In genomic region chr9:97490591-97491176, GRCm38 (mm10) we compare ENCODE assay signal across 10 mouse cellular contexts.
DNase-seq lines count a peak whose midpoint lies in the region; ATAC-seq and TF ChIP-seq lines count a peak whose summit lies in the region.
"Had no signal": no experiment of that assay in that cellular context is flagged by ENCODE, and none has a peak within 500 bp of the region (broad histone marks: within the 10 kb centered on the region; RNA-seq: fewer than 3 reads in every experiment).

No protein-coding gene starts in this region.

- no peak overlapping the region for H3K4me3 ChIP-seq in midbrain, embryonic 11.5 days (ENCODE audit: low read depth, low read length)
- H3K4me3 ChIP-seq in midbrain, embryonic 10.5 days, result no peak overlapping the region
- no peak overlapping the region for H3K4me3 ChIP-seq in lung, postnatal 0 days (ENCODE audit: low read depth, low read length)
- H3K4me3 ChIP-seq in intestine, embryonic 15.5 days (replicated peaks), result no peak overlapping the region
- H3K4me3 ChIP-seq: left cerebral cortex, adult 2 months had no signal

- no peak for TF ChIP-seq CTCF in brain, embryonic 14.5 days (IDR thresholded peaks at IDR 0.05; ENCODE audit: borderline replicate concordance, extremely low read depth, insufficient read depth, insufficient read length)
- TF ChIP-seq CTCF in lung, postnatal 0 days (IDR thresholded peaks at IDR 0.05), result no peak

- DNase-seq in gastrocnemius, adult 18-20 months (ENCODE audit: low spot score), result peak; percentile 35
- DNase-seq in gastrocnemius, postnatal 4 days (ENCODE audit: low spot score in 2 of 2), result no peak
- peak; percentile 54 for DNase-seq in midbrain, embryonic 11.5 days (ENCODE audit: low spot score, missing footprints)
- DNase-seq in midbrain, embryonic 10.5 days (ENCODE audit: low spot score), result no peak
- DNase-seq in brain, embryonic 14.5 days (ENCODE audit: low read depth), result peak; percentile 51
- DNase-seq in lung, postnatal 0 days (ENCODE audit: low spot score), result peak; percentile 90
- DNase-seq in thymus, postnatal 10 days (ENCODE audit: low spot score in 2 of 2), result no peak

- no peaks in the 10 kb centered on the region for H3K9me3 ChIP-seq in midbrain, embryonic 11.5 days (ENCODE audit: control insufficient read depth, low read length)
- no peaks in the 10 kb centered on the region for H3K9me3 ChIP-seq in midbrain, embryonic 10.5 days (replicated peaks)
- no peaks in the 10 kb centered on the region for H3K9me3 ChIP-seq in lung, postnatal 0 days (ENCODE audit: low read length)
- no peaks in the 10 kb centered on the region for H3K9me3 ChIP-seq in intestine, embryonic 15.5 days

- no peak overlapping the region for H3K4me2 ChIP-seq in midbrain, embryonic 11.5 days
- H3K4me2 ChIP-seq in lung, postnatal 0 days (replicated peaks; ENCODE audit: low read depth, low read length), result no peak overlapping the region
- no peak overlapping the region for H3K4me2 ChIP-seq in intestine, embryonic 15.5 days (replicated peaks)

- TF ChIP-seq EP300 in lung, postnatal 0 days (IDR thresholded peaks at IDR 0.05), result peak; percentile 46; the same call in 1 of the 2 replicates

- no peak overlapping the region for H3K9ac ChIP-seq in midbrain, embryonic 11.5 days (ENCODE audit: low read length)
- no peak overlapping the region for H3K9ac ChIP-seq in lung, postnatal 0 days (replicated peaks; ENCODE audit: low read depth)
- no peak overlapping the region for H3K9ac ChIP-seq in intestine, embryonic 15.5 days

- H3K4me1 ChIP-seq in midbrain, embryonic 11.5 days (ENCODE audit: control insufficient read depth, insufficient read depth, low read length), result no peaks in the 10 kb centered on the region
- H3K4me1 ChIP-seq in midbrain, embryonic 10.5 days, result no peaks in the 10 kb centered on the region
- no peaks in the 10 kb centered on the region for H3K4me1 ChIP-seq in lung, postnatal 0 days (ENCODE audit: insufficient read depth, low read depth, low read length)
- H3K4me1 ChIP-seq in intestine, embryonic 15.5 days (replicated peaks), result no peaks in the 10 kb centered on the region

- no peaks in the 10 kb centered on the region for H3K27me3 ChIP-seq in midbrain, embryonic 11.5 days (ENCODE audit: control insufficient read depth, insufficient read depth, low read length)
- no peaks in the 10 kb centered on the region for H3K27me3 ChIP-seq in midbrain, embryonic 10.5 days (ENCODE audit: low read depth, poor library complexity, severe bottlenecking)
- no peaks in the 10 kb centered on the region for H3K27me3 ChIP-seq in lung, postnatal 0 days (replicated peaks; ENCODE audit: insufficient read depth, low read length)
- H3K27me3 ChIP-seq in intestine, embryonic 15.5 days (replicated peaks), result no peaks in the 10 kb centered on the region

- H3K36me3 ChIP-seq in midbrain, embryonic 11.5 days (ENCODE audit: control insufficient read depth, insufficient read depth, low read length), result no peaks in the 10 kb centered on the region
- no peaks in the 10 kb centered on the region for H3K36me3 ChIP-seq in midbrain, embryonic 10.5 days
- no peaks in the 10 kb centered on the region for H3K36me3 ChIP-seq in lung, postnatal 0 days (ENCODE audit: insufficient read depth, low read length)
- no peaks in the 10 kb centered on the region for H3K36me3 ChIP-seq in intestine, embryonic 15.5 days

- no peak overlapping the region for H3K27ac ChIP-seq in midbrain, embryonic 11.5 days (ENCODE audit: low read depth, low read length)
- H3K27ac ChIP-seq in midbrain, embryonic 10.5 days (replicated peaks), result no peak overlapping the region
- H3K27ac ChIP-seq in lung, postnatal 0 days (ENCODE audit: low read length), result no peak overlapping the region
- no peak overlapping the region for H3K27ac ChIP-seq in intestine, embryonic 15.5 days
- H3K27ac ChIP-seq: left cerebral cortex, adult 2 months had no signal

- 91% methylated on average over 2 of the region's 2 CpGs for WGBS in midbrain, embryonic 11.5 days
- 87% methylated on average over 2 of the region's 2 CpGs for WGBS in midbrain, embryonic 10.5 days
- WGBS in lung, postnatal 0 days, result 21% methylated on average over 2 of the region's 2 CpGs
- WGBS in intestine, embryonic 15.5 days, result 39% methylated on average over 2 of the region's 2 CpGs

- no peak for TF ChIP-seq POLR2A in brain, embryonic 14.5 days (IDR thresholded peaks at IDR 0.05; ENCODE audit: borderline replicate concordance, extremely low read depth, insufficient read depth, insufficient read length, poor library complexity, severe bottlenecking)

- no peak for ATAC-seq in midbrain, embryonic 11.5 days (ENCODE audit: low FRiP score)
- peak; percentile 61 for ATAC-seq in lung, postnatal 0 days
- no peak for ATAC-seq in intestine, embryonic 15.5 days
- ATAC-seq: inflammation-experienced regulatory T-cells, adult 6 months had no signal

Comparison
In these comparisons a context has a peak if more than half of its experiments do, and no peak if none do; other contexts are left out.
1. DNase-seq: peak in gastrocnemius, adult 18-20 months (single experiment), midbrain, embryonic 11.5 days (single experiment), brain, embryonic 14.5 days (single experiment) and lung, postnatal 0 days (single experiment); none in gastrocnemius, postnatal 4 days (0 of 2), midbrain, embryonic 10.5 days (single experiment) and thymus, postnatal 10 days (0 of 2).